Mouse (Mus musculus) right cerebral cortex, postnatal 4 days (tissue): ENCODE measurements around the gene 1700017B05Rik.
"Not testable (repeated sequence)": the region's sequence is repeated elsewhere in the genome, so short reads cannot be mapped to it uniquely, and the experiment has no call there.

Experiments used
- DNase-seq: peaks from one replicate; pipeline ENCODE4 v3.0.0-alpha.2; 2022

1700017B05Rik gene

GRCm38 (mm10) chr9:57244106-57244685 lies 18.2 kb downstream of the 1700017B05Rik start:
- no peak for DNase-seq

GRCm38 (mm10) chr9:57242916-57243315 lies 19.5 kb downstream of the 1700017B05Rik start:
- DNase-seq, result no peak

- DNase-seq, result no peak
These were observed 21.3 kb downstream of the 1700017B05Rik start for GRCm38 (mm10) chr9:57241111-57241510.

DNA sequence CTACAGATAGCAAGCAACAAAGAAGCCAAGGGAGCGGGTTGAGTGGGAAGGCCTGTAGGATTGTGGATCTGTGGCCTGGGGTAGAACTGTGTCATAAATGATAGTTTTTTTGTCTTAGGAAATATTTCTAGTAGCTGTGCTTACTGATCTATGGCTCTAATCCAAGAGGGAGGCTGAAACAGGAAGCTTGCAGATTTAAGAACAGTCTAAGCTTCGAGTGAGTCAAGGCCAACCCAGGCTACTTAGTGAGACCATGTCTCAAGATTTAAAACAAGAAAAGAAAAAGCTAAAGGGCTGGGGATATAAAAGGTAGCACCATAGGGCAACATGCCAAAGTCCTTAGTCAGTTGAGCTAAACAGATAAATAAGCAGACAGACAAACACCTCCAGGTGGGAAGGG lies 24.2 kb downstream of the 1700017B05Rik start:
- no peak for DNase-seq

- DNase-seq, result no peak
These were observed 24.7 kb downstream of the 1700017B05Rik start for GRCm38 (mm10) chr9:57237705-57238104.

- DNase-seq, result no peak
These were observed 26.2 kb downstream of the 1700017B05Rik start, which contains the start of gene Trcg1 for GRCm38 (mm10) chr9:57236256-57236655. Trcg1 (plus strand) TSS chr9:57236556.

DNA sequence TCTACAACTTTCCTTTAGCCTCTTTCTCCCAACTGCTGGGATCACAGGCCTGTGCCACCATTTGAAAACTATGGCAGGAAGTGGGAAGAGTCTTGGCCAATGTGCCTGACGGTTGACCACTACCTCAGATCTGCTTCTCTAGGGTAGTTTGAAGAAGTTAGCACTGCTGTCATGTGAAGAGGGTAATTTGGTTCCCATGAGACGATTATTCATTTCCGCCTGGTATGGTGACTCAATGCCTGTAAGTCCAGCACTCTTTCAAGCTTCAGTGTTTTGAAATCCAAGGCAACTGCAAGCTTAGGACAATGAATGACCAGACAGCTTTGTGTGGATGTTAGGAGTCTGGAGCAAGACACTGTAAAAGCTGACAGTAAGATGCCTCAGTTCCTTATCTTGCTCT lies 28.6 kb downstream of the 1700017B05Rik start:
- no peak for DNase-seq

- DNase-seq, result no peak
These were observed 29.3 kb downstream of the 1700017B05Rik start for GRCm38 (mm10) chr9:57233142-57233541.

GRCm38 (mm10) chr9:57232341-57232940 lies 30.0 kb downstream of the 1700017B05Rik start:
- no peak for DNase-seq

- no peak for DNase-seq
These were observed 30.7 kb downstream of the 1700017B05Rik start for GRCm38 (mm10) chr9:57231536-57232255.

DNA sequence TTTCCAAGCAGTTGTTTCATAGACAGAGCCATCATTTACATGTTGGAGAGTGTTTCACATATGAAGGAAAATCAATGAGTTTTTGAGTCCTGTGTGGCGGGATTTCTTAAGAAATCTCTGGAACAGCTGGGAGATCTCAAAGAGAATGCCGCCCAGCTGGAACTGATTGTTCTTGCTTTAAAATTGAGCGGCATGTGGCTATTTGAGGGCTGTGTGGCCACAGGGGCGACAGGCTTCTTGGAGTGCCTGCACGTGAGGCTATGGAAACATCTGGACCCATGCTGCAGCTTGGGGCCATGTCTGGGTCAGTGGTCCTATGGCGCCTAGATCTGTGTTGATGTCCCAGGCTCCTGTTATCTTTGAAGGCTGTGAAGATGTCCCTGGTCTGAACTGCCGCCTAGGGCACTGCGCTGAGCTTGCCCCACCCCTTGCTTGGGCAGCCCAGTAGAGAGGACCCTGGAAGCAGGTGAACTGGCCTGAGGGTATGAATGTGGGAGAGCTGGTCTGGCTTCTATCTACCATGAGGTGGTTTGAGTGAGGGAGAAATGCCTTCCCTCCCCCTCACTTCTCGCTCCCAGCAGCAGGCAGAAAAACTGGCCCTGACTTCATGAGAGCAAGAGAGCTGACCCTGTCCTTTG lies 32.1 kb downstream of the 1700017B05Rik start:
- no peak for DNase-seq

DNA sequence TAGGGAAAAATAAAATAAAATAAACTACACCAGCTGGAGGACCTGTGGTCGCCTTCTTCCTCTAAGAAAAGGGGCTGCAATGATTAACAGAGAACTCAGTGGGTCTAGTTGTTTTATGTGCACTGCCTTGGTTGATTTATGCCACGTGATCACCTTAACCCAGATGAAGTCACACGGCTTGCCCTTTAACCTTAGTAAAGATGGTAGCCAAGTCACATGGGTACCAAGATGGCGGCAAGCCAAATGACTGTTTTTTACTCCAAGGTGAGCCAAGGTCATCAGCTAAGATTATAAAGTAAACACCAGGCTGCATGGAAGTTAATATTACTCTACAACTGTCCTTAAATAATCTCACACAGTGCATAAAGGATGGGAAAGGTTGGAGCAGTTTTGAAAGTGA lies 32.7 kb downstream of the 1700017B05Rik start:
- no peak for DNase-seq

DNA sequence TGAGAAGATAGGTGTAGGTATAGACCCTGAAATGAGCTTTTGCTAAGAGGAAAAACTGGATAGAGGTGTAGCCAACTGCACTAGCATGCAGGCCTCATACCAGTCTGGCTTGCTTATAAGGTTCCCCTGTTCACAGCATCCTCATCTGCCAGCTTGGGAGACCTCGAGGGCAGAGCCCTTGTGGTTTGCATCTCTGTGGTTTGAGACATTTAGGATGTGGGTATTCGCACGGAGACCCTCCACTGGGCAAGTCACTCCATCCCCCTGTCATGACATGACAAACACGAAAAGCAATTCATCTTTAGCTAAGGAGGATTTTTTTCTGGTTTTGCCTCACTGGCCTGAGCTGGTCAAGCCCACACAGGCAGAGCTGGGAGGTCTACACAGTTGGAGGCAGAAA lies 34.2 kb downstream of the 1700017B05Rik start:
- DNase-seq, result no peak

DNA sequence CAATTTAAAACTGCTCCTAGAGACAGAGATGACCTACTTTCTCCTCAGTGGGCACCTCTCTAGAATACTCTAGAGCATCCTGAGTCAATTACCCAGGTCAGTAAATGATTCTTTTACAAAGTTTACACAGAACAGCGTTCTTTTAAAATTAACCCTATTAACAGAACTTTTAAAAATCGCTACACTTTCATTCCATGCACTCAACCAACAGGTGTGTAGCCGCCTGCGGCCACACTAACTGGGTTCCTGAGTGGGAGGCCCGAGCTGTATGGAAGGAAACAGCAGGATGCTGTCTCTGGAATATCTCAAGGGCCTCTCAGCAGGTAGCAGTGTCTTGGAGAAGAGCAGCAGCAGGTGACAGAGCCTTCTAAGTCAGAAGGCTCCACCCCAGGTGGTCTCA lies 35.2 kb downstream of the 1700017B05Rik start:
- no peak for DNase-seq

DNA sequence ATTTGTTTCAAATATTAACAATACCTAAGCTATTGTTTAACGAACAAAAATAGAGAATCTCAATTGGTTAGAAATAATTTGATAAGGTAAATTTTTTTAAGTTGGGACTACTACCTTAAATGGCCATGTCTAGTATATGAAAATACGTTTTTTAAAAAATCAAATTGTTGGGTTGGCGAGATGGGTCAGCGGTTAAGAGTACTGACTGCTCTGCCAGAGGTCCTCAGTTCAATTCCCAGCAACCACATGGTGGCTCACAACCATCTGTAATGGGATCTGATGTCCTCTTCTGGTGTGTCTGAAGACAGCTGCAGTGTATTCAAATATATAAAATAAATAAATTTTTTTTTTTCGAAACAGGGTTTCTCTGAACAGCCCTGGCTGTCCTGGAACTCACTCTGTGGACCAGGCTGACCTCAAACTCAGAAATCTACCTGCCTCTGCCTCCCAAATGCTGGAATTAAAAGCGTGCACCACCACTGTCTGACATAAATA lies 35.7 kb downstream of the 1700017B05Rik start:
- DNase-seq, result not testable (repeated sequence)

DNA sequence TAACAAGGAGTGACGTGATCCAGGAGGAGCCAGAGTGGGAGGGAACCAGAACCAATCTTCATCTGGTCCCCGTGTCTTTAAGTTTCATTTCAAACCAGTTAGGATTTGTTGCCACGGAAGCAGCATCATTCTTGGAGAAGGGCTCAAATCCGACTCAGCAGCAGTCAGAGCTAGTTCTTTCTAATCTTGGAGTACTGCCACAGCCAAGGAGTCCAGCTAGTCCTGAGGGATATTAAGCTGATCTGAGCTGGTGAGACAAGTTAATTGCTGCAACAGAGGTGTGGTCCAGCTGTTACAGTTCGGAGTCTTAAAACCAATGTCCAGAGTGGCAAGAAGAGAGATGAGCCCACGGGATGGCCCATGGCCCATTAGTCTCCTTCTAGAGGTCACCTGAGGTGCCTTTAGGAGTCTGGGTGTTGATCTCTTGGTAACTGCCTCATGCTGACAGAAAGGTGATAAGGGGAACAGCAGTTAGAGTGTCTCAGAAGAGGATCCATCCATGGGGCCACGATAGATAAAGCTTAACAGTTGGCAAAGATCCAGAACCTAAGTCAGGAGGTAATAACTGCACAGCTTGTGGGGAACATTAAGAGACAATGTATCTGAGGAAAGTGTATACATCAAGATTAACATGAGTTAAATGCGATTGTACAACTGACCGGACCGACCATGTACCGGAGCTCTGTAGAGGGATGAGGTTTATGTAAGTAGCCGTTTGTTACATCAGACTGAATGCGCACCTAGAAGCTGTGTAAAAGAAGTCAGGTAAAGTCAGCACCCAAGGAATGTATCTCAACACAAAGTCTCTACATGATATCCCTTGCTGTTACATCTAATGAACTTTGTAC lies 36.4 kb downstream of the 1700017B05Rik start:
- no peak for DNase-seq

DNA sequence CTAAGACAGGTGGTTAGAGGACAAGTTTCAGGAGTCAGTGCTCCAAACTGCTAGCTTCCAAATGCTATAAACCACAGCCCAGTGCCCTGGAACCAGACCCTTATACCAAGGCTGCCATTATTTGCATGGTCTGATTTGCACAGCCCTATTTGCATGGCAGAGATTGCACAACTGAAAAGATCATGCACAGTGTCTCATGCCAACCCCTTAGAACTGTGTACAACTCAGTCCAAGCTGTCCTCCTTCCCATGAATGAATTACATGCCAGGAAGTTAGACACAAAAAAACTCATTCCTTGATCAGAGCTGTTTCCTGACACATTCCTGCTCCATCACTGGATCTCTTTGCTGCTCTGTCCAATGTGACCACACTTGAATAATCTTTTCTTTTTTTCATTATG lies 39.1 kb downstream of the 1700017B05Rik start:
- no peak for DNase-seq

DNA sequence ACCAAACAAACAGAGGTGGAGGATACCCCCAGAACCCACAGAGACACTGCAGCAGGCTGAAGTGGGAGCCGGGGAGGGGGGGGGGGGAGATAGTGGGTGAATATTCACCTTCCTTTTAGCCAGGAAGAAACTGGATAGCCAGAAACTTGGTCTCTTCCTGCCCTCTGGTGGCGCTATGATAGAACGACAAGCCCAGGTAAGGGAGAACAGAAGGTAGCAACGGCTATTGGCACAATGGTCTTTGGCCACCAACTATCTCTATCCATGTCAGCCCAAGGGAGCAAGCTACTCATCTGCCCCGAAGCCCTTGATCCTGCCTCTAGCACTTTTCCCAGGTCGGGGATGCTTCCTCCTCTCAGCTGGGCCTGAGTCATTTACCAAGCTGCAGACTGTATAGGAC lies 42.1 kb downstream of the 1700017B05Rik start:
- peak; percentile 20 for DNase-seq

GRCm38 (mm10) chr9:57219511-57219910 lies 42.9 kb downstream of the 1700017B05Rik start:
- DNase-seq, result no peak

DNA sequence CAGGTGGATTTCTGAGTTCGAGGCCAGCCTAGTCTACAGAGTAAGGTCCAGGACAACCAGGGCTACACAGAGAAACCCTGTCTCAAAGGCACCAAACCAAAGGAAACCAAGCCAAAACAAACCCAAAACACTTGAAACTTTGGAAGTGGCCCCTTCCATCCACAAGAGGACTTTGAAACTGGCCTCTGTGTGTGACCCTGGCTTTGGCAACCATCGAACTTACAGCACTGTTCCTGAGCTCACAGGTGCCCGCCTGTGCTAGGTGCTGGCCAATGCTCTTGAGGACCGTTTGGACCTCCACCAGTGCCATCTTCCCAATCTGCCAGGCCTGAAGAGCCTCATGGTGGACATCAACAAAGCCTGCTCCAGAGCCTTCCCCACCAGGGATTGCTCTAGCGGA lies 43.6 kb downstream of the 1700017B05Rik start:
- no peak for DNase-seq

GRCm38 (mm10) chr9:57217220-57217619 lies 45.2 kb downstream of the 1700017B05Rik start:
- no peak for DNase-seq

DNA sequence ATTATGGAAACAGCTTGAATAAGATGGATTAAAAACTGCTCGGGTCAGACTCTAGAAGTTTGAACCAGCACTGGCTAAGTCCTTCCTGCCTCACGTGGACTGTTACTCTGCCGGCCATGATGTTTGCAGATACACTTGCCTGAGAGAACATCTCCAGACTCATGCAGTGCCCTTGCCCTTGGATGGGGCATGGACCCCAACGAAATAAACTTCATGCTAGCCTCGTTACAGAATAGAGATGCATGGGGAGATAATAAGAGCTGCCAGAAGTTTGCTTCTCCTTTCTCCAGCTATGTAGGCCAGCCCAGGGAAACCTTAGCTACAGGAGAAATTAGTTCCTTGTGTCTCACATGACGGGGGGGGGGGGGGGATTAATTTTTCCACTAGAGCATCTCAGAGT lies 47.9 kb downstream of the 1700017B05Rik start:
- no peak for DNase-seq
